Comparison of ENCODE assay signal across 29 mouse cellular contexts in the genomic region with DNA sequence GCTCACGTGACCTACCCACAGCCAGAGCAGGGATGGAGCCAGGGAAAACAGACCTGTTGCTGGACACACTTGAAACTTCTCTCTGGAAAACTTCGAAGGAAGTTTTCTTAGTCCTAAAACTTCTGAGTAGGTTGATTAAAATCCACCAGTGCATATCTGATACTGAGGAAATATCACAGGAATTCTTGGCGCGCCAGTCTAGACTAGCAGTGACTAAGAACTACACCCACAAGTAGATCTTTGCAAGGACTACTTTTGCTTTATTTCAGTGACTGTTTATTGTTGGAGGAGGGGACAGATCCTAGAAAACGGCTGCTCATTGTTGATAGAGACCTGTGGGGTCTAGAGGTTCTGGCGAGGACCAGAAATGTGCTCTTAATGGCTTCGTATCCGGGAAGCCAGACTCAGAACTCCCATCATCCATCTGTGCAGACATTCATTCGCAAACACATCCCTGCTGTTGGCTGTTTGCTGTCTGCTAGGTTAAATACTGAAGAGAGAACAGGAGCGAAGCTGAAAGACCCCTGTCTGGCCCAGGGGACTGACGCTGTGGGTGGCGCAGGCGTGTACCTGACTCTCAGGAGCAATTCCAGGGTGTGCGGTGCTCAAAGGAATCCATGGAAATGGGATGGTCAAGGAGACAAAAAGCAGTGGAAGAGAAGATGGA. TPM values are rescaled to one million over a fixed set of nuclear protein-coding genes. Genes with fewer than 3 reads are reported as not detected.
"Had no signal": no experiment of that assay in that cellular context is flagged by ENCODE, and none has a peak within 500 bp of the region (broad histone marks: within the 10 kb centered on the region; RNA-seq: fewer than 3 reads in every experiment).

No protein-coding gene starts in this region.

- H3K9ac ChIP-seq: kidney, embryonic 15.5 days; limb, embryonic 12.5 days; limb, embryonic 15.5 days; liver, embryonic 14.5 days; liver, postnatal 0 days; lung, embryonic 14.5 days; neural tube, embryonic 13.5 days; stomach, embryonic 15.5 days had no signal

- H3K9me3 ChIP-seq: kidney, embryonic 15.5 days; limb, embryonic 12.5 days; limb, embryonic 15.5 days; neural tube, embryonic 13.5 days; stomach, embryonic 15.5 days had no signal

- H3K27me3 ChIP-seq: kidney, embryonic 15.5 days; limb, embryonic 12.5 days; limb, embryonic 15.5 days; neural tube, embryonic 13.5 days; stomach, embryonic 15.5 days had no signal

- H3K4me3 ChIP-seq: kidney, embryonic 15.5 days; left cerebral cortex, adult 2 months; limb, embryonic 12.5 days; limb, embryonic 15.5 days; myocyte; neural tube, embryonic 13.5 days; stomach, embryonic 15.5 days had no signal

- H3K4me2 ChIP-seq: kidney, embryonic 15.5 days; limb, embryonic 12.5 days; limb, embryonic 15.5 days; liver, embryonic 11.5 days; lung, embryonic 14.5 days; neural tube, embryonic 13.5 days; stomach, embryonic 15.5 days had no signal

- H3K27ac ChIP-seq: kidney, embryonic 15.5 days; left cerebral cortex, adult 2 months; limb, embryonic 12.5 days; limb, embryonic 15.5 days; liver, embryonic 14.5 days; macrophage; neural tube, embryonic 13.5 days; stomach, embryonic 15.5 days had no signal

- H3K36me3 ChIP-seq: kidney, embryonic 15.5 days; limb, embryonic 12.5 days; limb, embryonic 15.5 days; neural tube, embryonic 13.5 days; stomach, embryonic 15.5 days had no signal

- H3K4me1 ChIP-seq: kidney, embryonic 15.5 days; limb, embryonic 15.5 days; neural tube, embryonic 13.5 days; stomach, embryonic 15.5 days had no signal

- DNase-seq: kidney, adult 11 months; kidney, adult 8-10 months; kidney, postnatal 10 days; kidney, postnatal 36 days; layer of hippocampus, postnatal 36 days; left cerebral cortex, postnatal 4 days; liver, postnatal 0 days; lung, embryonic 14.5 days; midbrain, embryonic 14.5 days; retina, postnatal 1 day; right cerebral cortex, postnatal 25 days; spleen, adult 18-20 months; thymus, adult 2 months; thymus, postnatal 14 days; thymus, postnatal 4 days had no signal

- ATAC-seq: liver, postnatal 0 days; lung, postnatal 0 days had no signal

RNA-seq across cellular contexts. Expression of a gene that starts 38.5 kb away (rescaled TPM):
- total RNA-seq: megakaryocyte, adult 5-6 weeks; monocyte, adult 5-6 weeks; neutrophil, adult 5-6 weeks had no signal
- polyA plus RNA-seq: midbrain, embryonic 14.5 days; myocyte had no signal
